Mouse (Mus musculus) retina, adult 2 months (tissue): Measurements from ENCODE around the gene Gns.
"Not testable (repeated sequence)": the region's sequence is repeated elsewhere in the genome, so short reads cannot be mapped to it uniquely, and the experiment has no call there.

Experiments used
- DNase-seq: peaks from one replicate; pipeline ENCODE4 v3.0.0-alpha.2; 2012; ENCODE audit warnings: low read depth, low spot score

Gns gene

GRCm38 (mm10) chr10:121364801-121365564 lies at the start of gene Gns:
TSS of gene Gns (plus strand) at chr10:121365090.
- peak; percentile 78 for DNase-seq

- DNase-seq, result no peak
Measured at GRCm38 (mm10) chr10:121315321-121316283, 49.3 kb upstream of the Gns start.

GRCm38 (mm10) chr10:121316361-121316760 lies 48.5 kb upstream of the Gns start:
- DNase-seq, result no peak

GRCm38 (mm10) chr10:121318397-121318950 lies 46.4 kb upstream of the Gns start:
- DNase-seq, result no peak

GRCm38 (mm10) chr10:121323493-121323892 lies 41.4 kb upstream of the Gns start:
- DNase-seq, result no peak

- no peak for DNase-seq
Measured at GRCm38 (mm10) chr10:121326167-121326566, 38.7 kb upstream of the Gns start.

GRCm38 (mm10) chr10:121329586-121329985 lies 35.3 kb upstream of the Gns start:
- DNase-seq, result peak; percentile 77

GRCm38 (mm10) chr10:121330940-121331339 lies 34.0 kb upstream of the Gns start:
- DNase-seq, result peak; percentile 57

- peak; percentile 50 for DNase-seq
Measured at GRCm38 (mm10) chr10:121334576-121334975, 30.3 kb upstream of the Gns start.

- DNase-seq, result not testable (repeated sequence)
Measured at GRCm38 (mm10) chr10:121336536-121336935, 28.4 kb upstream of the Gns start.

GRCm38 (mm10) chr10:121340754-121341593 lies 23.9 kb upstream of the Gns start:
- no peak for DNase-seq

GRCm38 (mm10) chr10:121342260-121342659 lies 22.6 kb upstream of the Gns start:
- no peak for DNase-seq

GRCm38 (mm10) chr10:121343867-121344266 lies 21.0 kb upstream of the Gns start:
- no peak for DNase-seq

- no peak for DNase-seq
Measured at GRCm38 (mm10) chr10:121349244-121349643, 15.6 kb upstream of the Gns start.

- DNase-seq, result no peak
Measured at GRCm38 (mm10) chr10:121350357-121351065, 14.4 kb upstream of the Gns start.

- no peak for DNase-seq
Measured at GRCm38 (mm10) chr10:121351066-121351581, 13.8 kb upstream of the Gns start, which contains the start of gene Tbc1d30. TSS of gene Tbc1d30 (minus strand) at chr10:121351278.

GRCm38 (mm10) chr10:121351692-121352290 lies 13.1 kb upstream of the Gns start:
- no peak for DNase-seq

- no peak for DNase-seq
Measured at GRCm38 (mm10) chr10:121360358-121360757, 4.5 kb upstream of the Gns start.

- no peak for DNase-seq
Measured at GRCm38 (mm10) chr10:121363201-121363600, 1.7 kb upstream of the Gns start.

- DNase-seq, result no peak
Measured at GRCm38 (mm10) chr10:121364306-121364705, 584 bp upstream of the Gns start.
